Mouse (Mus musculus): ENCODE data around the gene Lrrk1.

Lrrk1 gene

DNA sequence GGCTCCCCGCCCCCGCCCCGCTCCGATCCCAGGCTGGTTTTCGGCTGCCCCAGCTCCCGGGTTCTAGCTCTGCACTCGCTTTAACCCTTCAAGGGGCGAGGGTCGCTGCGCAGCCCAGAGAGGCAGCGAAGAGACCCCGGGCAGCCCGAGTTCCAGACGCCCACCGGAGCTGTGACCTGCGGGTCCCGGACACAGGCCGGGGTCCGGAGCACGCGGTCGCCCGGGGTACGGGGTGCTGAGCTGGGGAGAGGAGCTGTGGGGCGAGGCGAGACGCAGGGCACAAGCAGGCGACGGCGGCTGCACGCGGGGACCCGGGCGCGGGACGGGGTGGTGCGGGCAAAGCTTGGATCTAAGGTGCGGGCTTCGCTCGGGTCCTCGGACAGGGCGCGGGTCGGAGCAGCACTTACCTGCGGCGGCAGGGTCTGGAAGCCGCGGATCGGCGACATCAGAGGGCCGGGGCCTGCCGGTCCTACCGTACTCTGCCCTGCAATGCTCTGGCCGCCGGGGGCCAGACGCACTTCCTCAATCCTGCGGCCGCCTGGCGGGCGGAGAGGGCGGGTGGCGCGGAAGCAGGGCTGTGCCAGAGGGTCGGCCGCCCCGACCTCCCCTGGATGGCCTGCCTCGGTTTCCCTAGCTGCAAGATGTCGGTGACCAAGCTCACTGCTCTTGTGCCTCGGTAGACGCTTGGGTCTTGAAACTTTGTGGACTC lies at the start of gene Lrrk1:
Gene Lrrk1, minus strand, starts transcription at position 538 of the 709 bp plus-strand sequence.
- in situ Hi-C loops (cut with MboI, MseI): no loop called here

DNA sequence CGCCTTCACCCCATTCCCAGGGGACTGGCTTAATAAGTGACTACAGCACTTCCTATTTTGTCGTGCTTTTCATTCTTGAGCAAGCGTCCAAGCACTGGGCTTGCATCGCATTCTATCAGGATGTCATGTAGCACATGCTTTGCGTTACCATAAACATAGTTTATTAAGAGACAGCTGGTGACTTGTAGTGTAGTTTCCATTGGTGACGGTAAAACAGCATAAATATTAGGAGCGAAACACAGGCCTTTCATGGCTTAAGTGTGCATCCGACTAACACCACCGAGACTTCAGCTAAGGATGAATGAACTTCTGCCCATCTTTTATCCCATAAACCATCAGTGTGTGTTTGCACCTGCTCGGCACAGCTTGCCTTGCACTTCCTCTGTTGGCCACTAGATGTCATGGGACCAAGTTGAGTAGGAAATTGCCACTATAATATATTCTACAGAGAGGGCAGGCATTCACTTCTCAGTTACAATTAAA lies 46.3 kb upstream of the Lrrk1 start:
- in situ Hi-C loops (cut with MboI, MseI): no loop called here

DNA sequence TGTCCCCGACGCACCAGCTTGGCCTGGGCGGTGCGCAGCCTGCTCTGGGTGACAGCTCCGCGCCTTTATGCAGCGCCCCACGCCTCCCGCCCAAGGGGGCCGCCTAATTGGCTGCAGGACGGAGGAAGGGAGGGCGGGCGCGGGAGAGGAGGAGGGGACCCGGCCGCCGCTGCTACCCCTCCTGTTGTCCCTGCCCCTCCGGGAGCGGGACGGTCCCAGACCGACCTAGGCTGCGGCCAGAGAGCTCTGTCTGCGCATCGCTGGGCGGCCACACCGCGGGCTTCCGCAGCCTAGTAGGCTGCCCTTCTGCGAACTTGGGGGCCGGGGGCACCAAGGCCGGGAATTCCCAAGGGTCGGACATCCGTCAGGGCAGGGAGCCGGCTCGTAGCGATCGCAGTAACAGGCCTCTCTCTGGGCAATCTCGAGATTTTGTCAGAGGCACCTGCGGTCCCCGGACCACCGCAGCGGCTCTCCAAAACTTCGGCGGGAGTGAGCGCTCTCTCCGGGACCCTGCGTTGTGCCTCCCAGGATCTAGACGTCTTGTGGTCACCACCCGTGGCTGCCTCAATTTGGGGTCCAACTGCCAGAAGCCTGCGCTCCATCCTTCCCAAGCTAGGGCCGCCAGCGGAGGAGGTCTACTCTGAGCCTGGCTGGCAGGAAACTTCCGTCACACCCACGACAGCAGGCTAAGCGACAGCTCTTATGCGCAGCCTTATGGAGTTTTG lies 39.4 kb upstream of the Lrrk1 start, which contains the start of gene Aldh1a3:
Gene Aldh1a3, minus strand, starts transcription at position 81 of the 725 bp plus-strand sequence.
- in situ Hi-C loops (cut with MboI, MseI): loop anchor here (5.0 kb wide), 1 partner anchor 230 kb away; no protein-coding TSS in a partner anchor

DNA sequence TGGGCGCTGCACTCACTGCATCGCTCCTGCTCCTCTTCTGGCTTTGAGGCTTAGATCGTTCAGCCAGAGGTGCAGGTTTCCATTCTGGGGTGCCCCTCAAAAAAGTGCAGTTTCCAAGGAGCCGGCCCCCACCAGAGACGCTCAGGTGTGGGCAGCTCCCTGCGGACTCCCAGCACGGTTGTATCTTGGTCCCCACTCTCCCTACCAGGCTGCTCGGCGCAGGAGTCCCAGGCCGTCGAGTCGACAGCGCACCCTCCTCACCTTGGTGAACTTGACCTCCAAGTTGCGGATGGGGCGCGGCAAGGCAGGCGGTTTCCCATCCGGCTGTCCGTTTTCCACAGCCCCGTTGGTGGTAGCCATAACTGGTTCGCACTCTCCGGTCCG lies 38.9 kb upstream of the Lrrk1 start:
- in situ Hi-C loops (cut with MboI, MseI): loop anchor here (5.0 kb wide), 1 partner anchor 230 kb away; no protein-coding TSS in a partner anchor

GRCm38 (mm10) chr7:66421903-66422302 lies 33.8 kb upstream of the Lrrk1 start:
- in situ Hi-C loops (cut with MboI, MseI): no loop called here

DNA sequence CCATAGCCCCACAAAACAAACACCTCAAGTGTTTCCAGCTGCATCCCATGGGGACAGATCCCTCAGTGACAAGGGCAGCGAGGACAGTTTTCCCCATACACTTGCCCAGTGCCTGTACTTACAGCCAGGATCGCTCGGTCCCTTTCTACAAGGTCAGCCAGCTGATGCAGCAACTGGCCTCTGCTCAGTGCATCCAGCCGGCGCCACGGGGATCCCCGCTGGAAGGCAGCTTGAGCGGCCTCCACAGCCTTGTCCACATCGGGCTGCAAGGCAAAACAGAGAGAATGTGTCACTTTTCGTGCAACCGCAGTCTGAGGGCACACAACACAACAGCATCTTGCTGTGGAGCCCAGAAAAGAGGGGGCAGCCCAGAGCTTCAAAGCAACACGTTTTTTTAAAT lies 30.8 kb upstream of the Lrrk1 start:
- in situ Hi-C loops (cut with MboI, MseI): no loop called here

- in situ Hi-C loops (cut with MboI, MseI): no loop called here
Measured at GRCm38 (mm10) chr7:66416829-66417228, 28.7 kb upstream of the Lrrk1 start.

- in situ Hi-C loops (cut with MboI, MseI): no loop called here
Measured at GRCm38 (mm10) chr7:66413093-66413492, 24.9 kb upstream of the Lrrk1 start.

GRCm38 (mm10) chr7:66409433-66409832 lies 21.3 kb upstream of the Lrrk1 start:
- in situ Hi-C loops (cut with MboI, MseI): loop anchor here (5.0 kb wide), 1 partner anchor 82 kb away; no protein-coding TSS in a partner anchor

GRCm38 (mm10) chr7:66406971-66407370 lies 18.8 kb upstream of the Lrrk1 start:
- in situ Hi-C loops (cut with MboI, MseI): loop anchor here (5.0 kb wide), 1 partner anchor 80 kb away; no protein-coding TSS in a partner anchor

- in situ Hi-C loops (cut with MboI, MseI): loop anchor here (5.0 kb wide), 1 partner anchor 79 kb away; no protein-coding TSS in a partner anchor
Measured at GRCm38 (mm10) chr7:66405951-66406721, 18.0 kb upstream of the Lrrk1 start.

GRCm38 (mm10) chr7:66405541-66405940 lies 17.4 kb upstream of the Lrrk1 start:
- in situ Hi-C loops (cut with MboI, MseI): loop anchor here (5.0 kb wide), 1 partner anchor 78 kb away; no protein-coding TSS in a partner anchor

- in situ Hi-C loops (cut with MboI, MseI): loop anchor here (5.0 kb wide), 1 partner anchor 78 kb away; no protein-coding TSS in a partner anchor
Measured at GRCm38 (mm10) chr7:66404802-66405201, 16.7 kb upstream of the Lrrk1 start.

- in situ Hi-C loops (cut with MboI, MseI): no loop called here
Measured at GRCm38 (mm10) chr7:66404141-66404540, 16.0 kb upstream of the Lrrk1 start.

- in situ Hi-C loops (cut with MboI, MseI): no loop called here
Measured at GRCm38 (mm10) chr7:66402876-66403275, 14.7 kb upstream of the Lrrk1 start.

DNA sequence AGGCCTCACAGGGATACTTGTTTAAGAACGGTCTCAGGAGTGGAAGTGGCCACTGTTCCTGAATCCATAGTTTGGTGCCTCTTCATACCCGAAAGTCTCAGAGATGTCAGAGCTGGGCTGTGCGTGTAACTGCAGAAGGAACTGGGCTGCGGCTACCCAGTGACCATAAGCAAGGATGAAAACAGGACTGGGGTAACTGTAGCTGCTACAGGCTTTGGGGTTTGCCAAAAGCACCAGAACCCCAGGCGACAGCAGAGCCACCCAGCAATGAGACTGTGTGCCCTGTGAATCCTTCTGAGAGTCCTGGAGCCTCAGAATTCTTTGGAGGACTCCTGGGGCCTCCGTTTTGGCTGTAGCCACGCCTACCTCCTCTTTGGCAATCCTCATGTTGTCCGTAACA lies 13.5 kb upstream of the Lrrk1 start:
- in situ Hi-C loops (cut with MboI, MseI): no loop called here

DNA sequence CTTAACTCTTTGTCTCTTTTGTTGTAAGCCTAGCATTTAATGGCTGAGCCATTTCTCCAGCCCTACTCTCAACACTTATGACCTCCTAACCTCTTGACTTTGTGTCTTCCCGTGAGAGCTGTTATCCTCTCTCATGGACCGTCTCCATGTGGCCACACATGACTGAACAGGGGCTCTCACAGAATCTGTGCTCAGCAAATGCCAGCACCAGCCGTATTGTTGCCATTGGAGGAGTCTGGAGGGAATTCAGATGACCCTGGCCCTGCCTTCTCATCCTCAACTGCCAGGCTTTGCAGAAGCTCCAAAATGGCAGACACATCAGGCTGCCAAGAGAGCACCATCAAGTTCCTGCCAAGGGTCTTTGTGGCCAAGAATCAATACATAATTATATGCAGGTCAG lies 9.1 kb upstream of the Lrrk1 start:
- in situ Hi-C loops (cut with MboI, MseI): loop anchor here (5.0 kb wide), 1 partner anchor 300 kb away; no protein-coding TSS in a partner anchor

GRCm38 (mm10) chr7:66388621-66389532 lies 727 bp upstream of the Lrrk1 start:
- in situ Hi-C loops (cut with MboI, MseI): no loop called here

DNA sequence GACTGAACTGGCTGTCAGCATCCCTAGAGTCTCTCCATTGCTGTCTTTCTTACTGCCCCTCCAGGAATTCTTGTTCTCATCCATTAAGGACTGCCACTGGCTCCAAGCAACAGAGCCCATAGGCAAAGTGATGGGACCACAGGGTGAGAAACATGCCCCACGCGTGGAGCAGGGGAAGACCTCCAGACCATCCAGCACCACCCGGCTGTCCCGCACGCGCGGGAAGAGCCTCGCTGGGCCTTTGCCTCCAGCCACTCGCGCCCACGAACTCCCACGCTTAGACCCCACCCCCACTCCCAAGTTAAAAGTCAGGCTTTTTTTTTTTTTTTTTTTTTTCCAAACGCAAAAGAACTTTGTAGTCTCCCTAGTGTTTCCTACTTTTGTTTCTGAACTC lies 734 bp downstream of the Lrrk1 start:
- in situ Hi-C loops (cut with MboI, MseI): no loop called here

DNA sequence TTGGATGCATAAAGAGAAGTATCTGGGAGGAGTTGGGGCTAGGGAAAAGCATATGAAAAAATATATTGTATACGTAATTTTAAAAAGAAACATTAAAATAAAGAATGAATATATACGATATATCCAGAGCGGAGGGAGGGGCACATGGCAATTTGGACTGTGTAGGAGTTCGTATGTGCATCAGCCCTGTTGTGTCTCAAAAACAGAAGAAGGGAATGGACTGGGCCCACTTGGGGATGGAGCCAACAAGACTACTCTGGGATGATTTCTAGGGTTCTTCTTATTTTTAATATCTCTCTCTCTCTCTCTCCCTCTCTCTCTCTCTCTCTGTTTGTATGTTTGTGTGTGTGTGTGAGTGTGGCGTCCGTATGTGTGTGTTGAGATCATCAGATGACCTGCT lies 1.7 kb downstream of the Lrrk1 start:
- in situ Hi-C loops (cut with MboI, MseI): no loop called here

GRCm38 (mm10) chr7:66385826-66386225 lies 2.3 kb downstream of the Lrrk1 start:
- in situ Hi-C loops (cut with MboI, MseI): no loop called here

Measured in T-helper 1 cell (primary cell).